Mouse (Mus musculus): ENCODE data around the gene Best2.

- TF ChIP-seq CTCF (IDR thresholded peaks at IDR 0.05; ENCODE audit: low read depth) (no peak), EP300 (IDR thresholded peaks at IDR 0.05; ENCODE audit: low read depth) (no peak)
These were observed 23.6 kb upstream of the Best2 start for GRCm38 (mm10) chr8:85037681-85038531.

All from heart, postnatal 0 days (tissue).